Mouse (Mus musculus) neural tube, embryonic 11.5 days (tissue): Measurements from ENCODE around the gene Bpifa5. TPM values are rescaled to one million over a fixed set of nuclear protein-coding genes. Genes with fewer than 3 reads are reported as not detected.

Experiments used
- ATAC-seq: fragments of 200-750 bp; cut with Nextera tagmentation; 2 replicates; pipeline ENCODE4 v1.8.0; 2017; ENCODE audit warnings: moderate number of reproducible peaks, mild to moderate bottlenecking, moderate TSS enrichment, moderate library complexity; ENCODE audit not compliant: insufficient read depth, low FRiP score, low TSS enrichment
- DNase-seq: peaks from one replicate; pipeline ENCODE4 v3.0.0-alpha.2; 2015; ENCODE audit warnings: low spot score
- H3K27ac ChIP-seq: fragments of 300-500 bp; sonication (generic); 2 replicates; pipeline ENCODE4 v1.5.1; 2014; ENCODE audit warnings: low read depth, mild to moderate bottlenecking, low read length
- H3K27me3 ChIP-seq: fragments of 300-500 bp; sonication (generic); 2 replicates; pipeline ENCODE4 v1.6.1; 2014; ENCODE audit warnings: mild to moderate bottlenecking, low read length, mixed read lengths; ENCODE audit not compliant: control insufficient read depth, insufficient read depth
- H3K36me3 ChIP-seq: fragments of 300-500 bp; sonication (generic); 2 replicates; pipeline ENCODE4 v1.6.1; 2014; ENCODE audit warnings: mild to moderate bottlenecking, low read length, moderate library complexity, mixed read lengths; ENCODE audit not compliant: control insufficient read depth, insufficient read depth
- H3K4me1 ChIP-seq: fragments of 300-500 bp; sonication (generic); 2 replicates; pipeline ENCODE4 v1.6.1; 2014; ENCODE audit warnings: low read length, mixed read lengths; ENCODE audit not compliant: control insufficient read depth, insufficient read depth
- H3K4me2 ChIP-seq: fragments of 300-500 bp; sonication (generic); 2 replicates; pipeline ENCODE4 v1.6.1; 2014; ENCODE audit warnings: low read depth, mild to moderate bottlenecking, moderate library complexity
- H3K4me3 ChIP-seq: fragments of 300-500 bp; sonication (generic); 2 replicates; pipeline ENCODE4 v1.5.1; 2014; ENCODE audit warnings: low read depth, low read length
- H3K9ac ChIP-seq: fragments of 300-500 bp; sonication (generic); 2 replicates; pipeline ENCODE4 v1.6.1; 2014; ENCODE audit warnings: mild to moderate bottlenecking, low read length
- H3K9me3 ChIP-seq: fragments of 300-500 bp; sonication (generic); 2 replicates; pipeline ENCODE4 v1.6.1; 2016; ENCODE audit warnings: low read length; ENCODE audit not compliant: control insufficient read depth
- WGBS: fragments of 180-500 bp; shearing (Covaris S2); extraction: QIAGEN DNeasy Blood & Tissue Kit; methylation state at CpG from one replicate; pipeline ENCODE4 v1.1.7; 2014; 5-methylcytosine and 5-hydroxymethylcytosine counted together
- polyA plus RNA-seq: library from polyadenylated mRNA; unstranded; fragments of >200 nt; fragmentation: Nextera tagmentation; extraction: Ambion mirVana; gene quantifications from 2 replicates; pipeline ENCODE4 v1.2.1, GENCODE M21; 2014

The Bpifa5 gene
- polyA plus RNA-seq, 1 experiment from 2014 or later: not detected

DNA sequence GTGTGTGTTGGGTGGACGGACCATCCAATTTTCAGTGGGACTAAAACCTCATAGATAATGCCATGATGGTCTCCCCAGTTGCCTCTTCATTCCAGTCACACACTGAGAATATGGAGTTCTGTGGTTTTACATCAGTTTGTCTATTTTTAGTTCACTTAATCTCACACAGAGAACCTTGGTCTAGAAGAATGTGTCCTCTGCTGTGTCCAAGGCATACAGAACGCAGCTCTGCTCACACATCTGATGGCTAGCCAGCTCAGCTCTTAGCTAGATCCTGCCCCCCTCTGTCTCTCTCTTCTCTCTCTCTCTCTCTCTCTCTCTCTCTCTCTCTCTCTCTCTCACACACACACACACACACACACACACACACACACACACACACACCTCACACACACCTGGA lies 29.7 kb downstream of the Bpifa5 start:
- no peak overlapping the region for H3K9ac ChIP-seq
- ATAC-seq: no peak
- WGBS: 83% methylated on average over 2 of the region's 2 CpGs

DNA sequence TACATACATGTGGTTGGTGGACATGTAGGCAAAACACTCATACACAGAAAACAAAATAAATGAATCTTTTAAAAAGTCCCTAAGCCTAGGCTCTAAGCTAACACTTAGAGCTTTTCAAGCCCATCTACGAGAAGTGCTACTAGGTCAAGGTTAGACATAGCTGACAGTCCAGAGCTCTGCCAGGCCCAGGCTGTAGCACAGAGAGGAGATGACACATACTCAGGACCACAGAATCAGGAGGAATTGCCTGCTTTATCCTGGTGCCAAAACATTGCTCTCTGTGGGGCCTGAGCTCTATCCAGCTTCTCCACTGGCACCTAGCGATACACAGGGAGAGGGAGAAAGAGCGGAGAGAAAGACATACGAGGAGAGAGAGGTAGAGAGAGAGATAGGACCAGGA lies 30.7 kb downstream of the Bpifa5 start:
- Histone ChIP-seq H3K27ac (no peak overlapping the region), H3K4me1 (no peaks in the 10 kb centered on the region), H3K4me3 (no peak overlapping the region), H3K9ac (no peak overlapping the region), H3K27me3 (no peaks in the 10 kb centered on the region), H3K36me3 (no peaks in the 10 kb centered on the region), H3K9me3 (no peaks in the 10 kb centered on the region), H3K4me2 (no peak overlapping the region)
- no peak for DNase-seq
- ATAC-seq: no peak
- 86% methylated on average over 4 of the region's 4 CpGs for WGBS

More for the DNA sequence above, 29.7 kb downstream of the Bpifa5 start:
- DNase-seq: no peak
- H3K4me1 ChIP-seq: no peaks in the 10 kb centered on the region
- no peak overlapping the region for H3K27ac ChIP-seq
- H3K9me3 ChIP-seq: no peaks in the 10 kb centered on the region
- H3K27me3 ChIP-seq: no peaks in the 10 kb centered on the region
- H3K4me2 ChIP-seq: no peak overlapping the region
- no peaks in the 10 kb centered on the region for H3K36me3 ChIP-seq
- no peak overlapping the region for H3K4me3 ChIP-seq

DNA sequence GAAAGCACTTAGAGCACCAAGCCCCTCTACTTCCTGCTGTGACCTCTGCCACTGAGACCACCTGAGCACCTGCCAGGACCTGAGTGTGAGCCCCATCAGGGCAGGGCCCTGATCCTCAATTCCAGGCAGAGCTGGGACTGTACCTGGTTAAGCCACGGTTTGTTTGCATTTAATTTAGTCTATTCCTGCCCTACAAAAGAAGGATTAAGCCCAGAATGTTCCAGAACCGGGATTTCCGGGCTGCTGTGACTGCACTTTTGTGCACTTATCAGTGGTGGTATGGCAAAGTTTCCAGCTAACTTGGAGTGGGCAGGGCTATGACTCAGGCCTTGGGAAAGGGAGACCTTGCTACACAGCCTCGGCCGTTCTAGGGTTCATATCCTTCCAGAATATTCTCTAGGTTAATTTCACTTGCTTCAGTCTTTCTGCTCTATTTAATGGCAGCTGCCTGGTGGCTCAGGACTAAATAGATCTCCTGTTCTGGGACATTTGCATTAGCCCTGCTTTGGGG lies 31.6 kb downstream of the Bpifa5 start:
- no peak for ATAC-seq
- DNase-seq: no peak
- no peaks in the 10 kb centered on the region for H3K9me3 ChIP-seq
- H3K27me3 ChIP-seq: no peaks in the 10 kb centered on the region
- no peak overlapping the region for H3K9ac ChIP-seq
- H3K27ac ChIP-seq: no peak overlapping the region
- no peak overlapping the region for H3K4me3 ChIP-seq
- H3K36me3 ChIP-seq: no peaks in the 10 kb centered on the region
- H3K4me1 ChIP-seq: no peaks in the 10 kb centered on the region
- no peak overlapping the region for H3K4me2 ChIP-seq
- 78% methylated on average over 5 of the region's 5 CpGs for WGBS

DNA sequence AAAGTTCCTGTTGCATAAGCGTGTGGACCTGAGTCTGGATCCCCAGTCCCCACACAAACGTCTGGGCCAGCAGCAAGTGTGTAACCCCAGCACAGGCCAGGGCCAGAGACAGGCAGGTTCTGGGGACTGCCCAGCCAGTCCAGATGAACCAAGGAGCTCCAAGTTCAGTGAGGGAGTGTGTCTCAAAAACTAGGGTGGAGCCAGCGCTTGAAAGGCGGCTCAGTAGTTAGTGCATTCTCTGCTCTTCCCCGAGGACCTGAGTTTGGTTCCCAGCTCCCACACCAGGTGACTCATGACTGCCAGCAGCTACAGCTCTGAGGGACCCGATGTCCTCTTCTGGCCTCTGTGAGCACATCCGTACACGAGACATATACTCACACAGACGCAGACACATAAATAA lies 34.6 kb downstream of the Bpifa5 start:
- no peaks in the 10 kb centered on the region for H3K36me3 ChIP-seq
- ATAC-seq (no peak), DNase-seq (no peak)
- no peaks in the 10 kb centered on the region for H3K4me1 ChIP-seq
- H3K27ac ChIP-seq: no peak overlapping the region
- no peaks in the 10 kb centered on the region for H3K9me3 ChIP-seq
- WGBS: 89% methylated on average over 9 of the region's 9 CpGs
- no peaks in the 10 kb centered on the region for H3K27me3 ChIP-seq
- H3K4me3 ChIP-seq: no peak overlapping the region
- H3K9ac ChIP-seq: no peak overlapping the region
- no peak overlapping the region for H3K4me2 ChIP-seq

DNA sequence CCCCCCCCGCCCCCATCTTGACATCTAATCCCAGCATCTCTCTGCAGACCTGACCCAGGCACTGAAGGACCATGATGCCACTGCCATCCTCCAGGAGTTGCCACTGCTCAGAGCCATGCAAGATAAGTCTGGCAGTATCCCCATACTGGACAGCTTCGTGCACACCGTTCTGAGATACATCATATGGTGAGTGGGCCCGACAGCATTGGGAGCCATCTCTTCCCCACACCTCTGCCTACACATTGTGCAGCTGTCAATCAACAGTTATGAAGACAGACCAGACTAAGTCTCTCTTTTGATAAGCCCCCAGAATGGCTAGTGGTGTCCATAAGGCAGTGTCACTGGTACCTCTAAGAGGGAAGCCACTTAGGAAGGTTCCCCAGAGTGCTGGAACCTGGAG lies 42.2 kb downstream of the Bpifa5 start:
- Histone ChIP-seq H3K36me3 (no peaks in the 10 kb centered on the region), H3K4me2 (no peak overlapping the region), H3K27ac (no peak overlapping the region), H3K27me3 (no peaks in the 10 kb centered on the region), H3K4me1 (no peaks in the 10 kb centered on the region), H3K4me3 (no peak overlapping the region), H3K9ac (no peak overlapping the region), H3K9me3 (no peaks in the 10 kb centered on the region)
- ATAC-seq (no peak), DNase-seq (no peak)
- WGBS: 95% methylated on average over 4 of the region's 4 CpGs

DNA sequence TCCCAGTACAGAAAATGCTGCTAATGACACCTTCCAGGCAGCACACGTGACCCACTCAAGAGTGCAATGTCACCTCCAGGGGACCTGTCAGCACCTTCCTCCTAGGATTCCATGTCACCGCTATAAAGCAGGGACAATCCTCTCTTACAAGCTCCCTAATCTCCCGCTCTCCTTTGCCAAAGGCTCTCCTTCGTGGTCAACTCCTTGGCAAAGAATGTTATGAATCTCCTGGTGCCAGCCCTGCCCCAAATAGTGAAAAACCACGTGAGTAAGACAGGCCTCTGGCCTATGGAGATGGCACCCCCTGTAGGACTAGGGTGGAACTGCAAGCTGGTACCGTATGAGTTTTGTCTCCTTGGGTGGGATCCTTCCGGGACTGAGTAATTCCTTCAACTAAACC lies 44.5 kb downstream of the Bpifa5 start:
- Histone ChIP-seq H3K4me1 (no peaks in the 10 kb centered on the region), H3K27me3 (no peaks in the 10 kb centered on the region), H3K9me3 (no peaks in the 10 kb centered on the region), H3K9ac (no peak overlapping the region), H3K27ac (no peak overlapping the region), H3K36me3 (no peaks in the 10 kb centered on the region), H3K4me2 (no peak overlapping the region), H3K4me3 (no peak overlapping the region)
- no peak for DNase-seq
- WGBS: 68% methylated on average over 7 of the region's 7 CpGs
- no peak for ATAC-seq

DNA sequence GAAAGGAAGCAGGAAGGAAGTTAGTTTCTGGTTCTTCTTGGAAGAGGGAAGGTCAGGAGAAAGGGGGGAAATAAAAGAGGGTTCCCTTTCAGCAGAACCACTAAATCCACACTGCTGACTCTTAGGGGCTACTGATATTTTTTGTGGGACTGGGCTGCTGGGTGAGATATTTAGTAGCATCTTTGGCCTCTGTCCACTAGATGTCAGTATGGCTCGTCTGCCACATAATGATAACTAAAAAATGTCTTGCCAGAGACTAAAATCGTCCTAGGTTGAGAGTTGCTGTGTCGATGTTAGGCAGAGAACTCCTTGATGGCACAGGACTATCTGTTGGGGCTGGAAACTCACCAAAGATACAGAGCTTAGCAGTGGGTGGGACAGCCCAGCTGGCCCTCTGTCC lies 46.7 kb downstream of the Bpifa5 start:
- WGBS: 26% methylated on average over 3 of the region's 3 CpGs
- no peak for ATAC-seq
- Histone ChIP-seq H3K9ac (no peak overlapping the region), H3K4me3 (no peak overlapping the region), H3K27ac (no peak overlapping the region), H3K4me1 (no peaks in the 10 kb centered on the region), H3K9me3 (no peaks in the 10 kb centered on the region), H3K27me3 (no peaks in the 10 kb centered on the region), H3K36me3 (no peaks in the 10 kb centered on the region), H3K4me2 (no peak overlapping the region)
- DNase-seq: no peak

DNA sequence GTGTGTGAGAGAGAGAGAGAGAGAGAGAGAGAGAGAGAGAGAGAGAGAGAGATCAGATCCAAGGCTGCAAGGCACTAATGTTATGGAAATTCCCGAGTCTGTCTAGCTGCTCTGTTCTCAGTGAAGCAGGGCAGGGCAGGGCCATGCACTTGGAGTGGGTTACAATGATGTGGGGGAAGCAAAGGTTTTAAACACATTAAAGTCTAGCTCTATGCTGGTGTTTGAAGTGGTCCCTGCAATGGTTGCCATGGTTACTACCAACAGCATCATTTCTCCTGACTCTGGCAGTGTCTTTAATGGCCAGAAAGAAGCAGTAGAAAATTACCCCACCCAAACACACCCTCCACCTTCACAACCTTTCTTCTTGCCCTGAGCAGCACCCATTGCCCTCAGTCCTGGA lies 48.7 kb downstream of the Bpifa5 start:
- WGBS: 53% methylated on average over 1 of the region's 1 CpGs
- no peaks in the 10 kb centered on the region for H3K4me1 ChIP-seq
- H3K9ac ChIP-seq: no peak overlapping the region
- H3K4me2 ChIP-seq: no peak overlapping the region
- no peaks in the 10 kb centered on the region for H3K9me3 ChIP-seq
- ATAC-seq (no peak), DNase-seq (no peak)
- no peaks in the 10 kb centered on the region for H3K36me3 ChIP-seq
- no peak overlapping the region for H3K27ac ChIP-seq
- H3K27me3 ChIP-seq: no peaks in the 10 kb centered on the region
- H3K4me3 ChIP-seq: no peak overlapping the region

DNA sequence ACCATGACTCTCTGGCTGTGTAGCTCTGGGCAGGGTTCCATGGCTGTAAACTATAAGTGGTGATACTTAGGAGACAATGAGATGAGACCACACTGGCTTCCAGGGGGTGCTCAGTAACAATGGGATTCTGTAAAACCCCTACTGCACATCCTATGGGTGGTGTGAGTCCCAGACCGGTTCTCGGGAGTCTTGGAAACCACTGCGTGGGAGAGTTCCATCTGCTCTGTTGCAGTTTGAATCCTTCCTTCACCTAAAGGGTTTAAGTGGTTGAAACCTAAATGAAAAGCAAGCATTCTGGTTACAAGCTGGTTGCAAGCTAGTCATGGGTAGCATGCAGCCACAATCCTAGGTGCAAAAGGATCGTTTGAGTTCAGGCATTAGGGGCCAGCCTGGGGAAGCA lies 49.5 kb downstream of the Bpifa5 start:
- H3K27me3 ChIP-seq: no peaks in the 10 kb centered on the region
- H3K27ac ChIP-seq: no peak overlapping the region
- no peak overlapping the region for H3K9ac ChIP-seq
- no peaks in the 10 kb centered on the region for H3K4me1 ChIP-seq
- WGBS: 86% methylated on average over 4 of the region's 4 CpGs
- ATAC-seq (no peak), DNase-seq (no peak)
- H3K4me3 ChIP-seq: no peak overlapping the region
- no peaks in the 10 kb centered on the region for H3K36me3 ChIP-seq
- H3K9me3 ChIP-seq: no peaks in the 10 kb centered on the region
- no peak overlapping the region for H3K4me2 ChIP-seq
